Mouse (Mus musculus) kidney, postnatal 14 days (tissue): ENCODE data around the gene Olfr1467.

ENCODE experiments used
- DNase-seq: peaks from one replicate; pipeline ENCODE4 v3.0.0; 2022; ENCODE audit warnings: mixed read lengths

The Olfr1467 gene

GRCm38 (mm10) chr19:13361936-13362335 is at the start of gene Olfr1467:
Gene Olfr1467 (plus strand): TSS chr19:13362236.
- DNase-seq: no peak

GRCm38 (mm10) chr19:13315441-13315840 is 46.6 kb upstream of the Olfr1467 start, which contains the start of gene Olfr1465:
Gene Olfr1465 (minus strand): TSS chr19:13315541.
- DNase-seq: no peak

GRCm38 (mm10) chr19:13338562-13338961 is 23.5 kb upstream of the Olfr1467 start, which contains the start of gene Olfr1466:
Gene Olfr1466 (plus strand): TSS chr19:13338862.
- DNase-seq: no peak

- DNase-seq: no peak
Measured at GRCm38 (mm10) chr19:13407549-13407948, 45.5 kb downstream of the Olfr1467 start, which contains the start of gene Olfr1469. Gene Olfr1469 (plus strand): TSS chr19:13407849.
